ENCODE assay signal across 17 mouse cellular contexts in genomic region chr13:47748906-47749305, GRCm38 (mm10).
DNase-seq lines count a peak whose midpoint lies in the region; ATAC-seq and TF ChIP-seq lines count a peak whose summit lies in the region.
"Had no signal": no experiment of that assay in that cellular context is flagged by ENCODE, and none has a peak within 500 bp of the region (broad histone marks: within the 10 kb centered on the region; RNA-seq: fewer than 3 reads in every experiment).

No protein-coding gene starts in this region.

- H3K9ac ChIP-seq in forebrain, embryonic 14.5 days (ENCODE audit: low read length), result no peak overlapping the region
- no peak overlapping the region for H3K9ac ChIP-seq in forebrain, embryonic 15.5 days (replicated peaks)
- H3K9ac ChIP-seq in midbrain, postnatal 0 days (replicated peaks; ENCODE audit: low read length, poor library complexity, severe bottlenecking), result no peak overlapping the region
- no peak overlapping the region for H3K9ac ChIP-seq in midbrain, embryonic 16.5 days (ENCODE audit: low read depth, low read length)
- H3K9ac ChIP-seq: embryonic facial prominence, embryonic 12.5 days; forebrain, embryonic 13.5 days; forebrain, postnatal 0 days had no signal

- no peaks in the 10 kb centered on the region for H3K36me3 ChIP-seq in forebrain, embryonic 14.5 days (ENCODE audit: control insufficient read depth, insufficient read depth, low read length)
- no peaks in the 10 kb centered on the region for H3K36me3 ChIP-seq in forebrain, embryonic 15.5 days
- no peaks in the 10 kb centered on the region for H3K36me3 ChIP-seq in midbrain, postnatal 0 days (ENCODE audit: insufficient read depth, low read length)
- H3K36me3 ChIP-seq in midbrain, embryonic 16.5 days (ENCODE audit: control insufficient read depth, insufficient read depth, low read length), result no peaks in the 10 kb centered on the region
- H3K36me3 ChIP-seq: embryonic facial prominence, embryonic 10.5 days; embryonic facial prominence, embryonic 12.5 days had no signal

- no peaks in the 10 kb centered on the region for H3K4me1 ChIP-seq in forebrain, embryonic 14.5 days (ENCODE audit: control insufficient read depth, insufficient read depth, low read length)
- no peaks in the 10 kb centered on the region for H3K4me1 ChIP-seq in forebrain, embryonic 15.5 days
- H3K4me1 ChIP-seq in midbrain, postnatal 0 days (ENCODE audit: insufficient read depth, low read length), result no peaks in the 10 kb centered on the region
- no peaks in the 10 kb centered on the region for H3K4me1 ChIP-seq in midbrain, embryonic 16.5 days (ENCODE audit: control insufficient read depth, insufficient read depth, low read length)
- H3K4me1 ChIP-seq: embryonic facial prominence, embryonic 10.5 days; embryonic facial prominence, embryonic 12.5 days; forebrain, embryonic 13.5 days had no signal

- H3K27me3 ChIP-seq in forebrain, embryonic 14.5 days (replicated peaks; ENCODE audit: control insufficient read depth, insufficient read depth, low read length), result no peaks in the 10 kb centered on the region
- H3K27me3 ChIP-seq in forebrain, embryonic 15.5 days, result no peaks in the 10 kb centered on the region
- H3K27me3 ChIP-seq in midbrain, postnatal 0 days (ENCODE audit: insufficient read depth, low read length), result no peaks in the 10 kb centered on the region
- H3K27me3 ChIP-seq in midbrain, embryonic 16.5 days (ENCODE audit: control insufficient read depth, insufficient read depth, low read depth, low read length), result no peaks in the 10 kb centered on the region
- H3K27me3 ChIP-seq: embryonic facial prominence, embryonic 12.5 days; forebrain, embryonic 13.5 days had no signal

- no peak for ATAC-seq in forebrain, embryonic 14.5 days
- no peak for ATAC-seq in forebrain, embryonic 15.5 days (replicated peaks)
- ATAC-seq in midbrain, postnatal 0 days (ENCODE audit: low FRiP score), result no peak
- ATAC-seq in midbrain, embryonic 16.5 days, result no peak
- ATAC-seq: forebrain, embryonic 13.5 days; forebrain, postnatal 0 days had no signal

- H3K27ac ChIP-seq in forebrain, embryonic 14.5 days (ENCODE audit: low read depth, low read length), result no peak overlapping the region
- no peak overlapping the region for H3K27ac ChIP-seq in forebrain, embryonic 15.5 days (replicated peaks)
- no peak overlapping the region for H3K27ac ChIP-seq in midbrain, postnatal 0 days (ENCODE audit: low read depth, low read length)
- no peak overlapping the region for H3K27ac ChIP-seq in midbrain, embryonic 16.5 days (ENCODE audit: low read length)
- H3K27ac ChIP-seq: embryonic facial prominence, embryonic 10.5 days; embryonic facial prominence, embryonic 12.5 days; forebrain, embryonic 13.5 days had no signal

- intact Hi-C loops in gastrocnemius, postnatal 36 days (cut with DNase I), result no loop called here

- H3K4me3 ChIP-seq in forebrain, embryonic 14.5 days (ENCODE audit: low read depth, low read length), result no peak overlapping the region
- no peak overlapping the region for H3K4me3 ChIP-seq in forebrain, embryonic 15.5 days
- no peak overlapping the region for H3K4me3 ChIP-seq in midbrain, postnatal 0 days (ENCODE audit: low read depth, low read length)
- no peak overlapping the region for H3K4me3 ChIP-seq in midbrain, embryonic 16.5 days (ENCODE audit: low read depth, low read length)
- H3K4me3 ChIP-seq: embryonic facial prominence, embryonic 10.5 days; embryonic facial prominence, embryonic 12.5 days; forebrain, embryonic 13.5 days had no signal

- peak; percentile 52 for DNase-seq in forebrain, embryonic 14.5 days (ENCODE audit: low spot score)
- DNase-seq in midbrain, postnatal 0 days (ENCODE audit: low spot score), result peak; percentile 14
- no peak for DNase-seq in gastrocnemius, postnatal 36 days
- DNase-seq: adrenal gland, adult 2 months; adrenal gland, postnatal 10 days; adrenal gland, postnatal 25 days; cerebellum, adult 11-12 months; cerebellum, adult 2 months; cerebellum, adult 9-10 months; cerebellum, postnatal 10 days; cerebellum, postnatal 25 days; forebrain, postnatal 0 days had no signal

- H3K4me2 ChIP-seq in forebrain, embryonic 14.5 days (ENCODE audit: low read length), result no peak overlapping the region
- no peak overlapping the region for H3K4me2 ChIP-seq in forebrain, embryonic 15.5 days (replicated peaks)
- H3K4me2 ChIP-seq in midbrain, postnatal 0 days (ENCODE audit: low read depth, low read length, poor library complexity, severe bottlenecking), result no peak overlapping the region
- no peak overlapping the region for H3K4me2 ChIP-seq in midbrain, embryonic 16.5 days (ENCODE audit: low read length)
- H3K4me2 ChIP-seq: embryonic facial prominence, embryonic 12.5 days; forebrain, embryonic 13.5 days had no signal

- no peak for TF ChIP-seq CTCF in midbrain, postnatal 0 days (IDR thresholded peaks at IDR 0.05)

- no peaks in the 10 kb centered on the region for H3K9me3 ChIP-seq in forebrain, embryonic 14.5 days (replicated peaks; ENCODE audit: control insufficient read depth, low read length)
- H3K9me3 ChIP-seq in forebrain, embryonic 15.5 days, result no peaks in the 10 kb centered on the region
- no peaks in the 10 kb centered on the region for H3K9me3 ChIP-seq in midbrain, postnatal 0 days (ENCODE audit: low read length)
- H3K9me3 ChIP-seq in midbrain, embryonic 16.5 days (replicated peaks; ENCODE audit: control insufficient read depth, low read length, poor library complexity, severe bottlenecking), result no peaks in the 10 kb centered on the region
- H3K9me3 ChIP-seq: embryonic facial prominence, embryonic 10.5 days; embryonic facial prominence, embryonic 12.5 days; forebrain, embryonic 13.5 days had no signal

Comparison
In these comparisons a context has a peak if more than half of its experiments do, and no peak if none do; other contexts are left out.
1. DNase-seq: peak in forebrain, embryonic 14.5 days (single experiment) and midbrain, postnatal 0 days (single experiment); none in gastrocnemius, postnatal 36 days (0 of 2).